Mouse (Mus musculus) layer of hippocampus, adult 6 months (tissue): ENCODE data around the gene Vinac1. TPM values are rescaled to one million over a fixed set of nuclear protein-coding genes. Genes with fewer than 3 reads are reported as not detected.

Experiments
- long read RNA-seq, 2 experiments: library from polyadenylated mRNA; unstranded; transcript quantifications; one replicate each; pipeline ENCODE4 v2.0.0; 2019 to 2020
- polyA plus RNA-seq: library from polyadenylated mRNA; unstranded; fragments of <200 nt; fragmentation: Nextera tagmentation; gene quantifications from 2 replicates; pipeline ENCODE4 v1.2.3, GENCODE M21; 2021

Vinac1 gene
- polyA plus RNA-seq, result 0.03 TPM in 1 of 2 replicates, not detected in the other
- long read RNA-seq, experiment 1, partial matches to known transcripts, result 1 of 1 reads
- long read RNA-seq, experiment 1, other reads (novel, unspliced or antisense), result 0 of 1 reads
- long read RNA-seq, experiment 2, partial matches to known transcripts, result 1 of 1 reads
- long read RNA-seq, experiment 2, other reads (novel, unspliced or antisense), result 0 of 1 reads

GRCm38 (mm10) chr2:129047811-129048210 is at the start of gene Vinac1:
TSS of gene Vinac1 (minus strand) at chr2:129048172.

GRCm38 (mm10) chr2:129065437-129066282 is 17.7 kb upstream of the Vinac1 start, which contains the start of gene Ttl:
TSS of gene Ttl (plus strand) at chr2:129065942.

Other genes starting within 250 kb of the Vinac1 start
- 20.8 and 26.0 TPM in 2 replicates for gene Tmem87b, start 230.1 kb downstream of the Vinac1 start, polyA plus RNA-seq
- gene Fbln7, start 185.2 kb downstream of the Vinac1 start, polyA plus RNA-seq, result 2.3 and 2.7 TPM in 2 replicates
- gene Zc3h8, start 104.1 kb downstream of the Vinac1 start, polyA plus RNA-seq, result 4.7 and 6.5 TPM in 2 replicates
- gene Zc3h6, start 80.8 kb downstream of the Vinac1 start, polyA plus RNA-seq, result 5.8 and 6.3 TPM in 2 replicates
- gene Gm10762, start 80.4 kb downstream of the Vinac1 start, polyA plus RNA-seq, result 2.2 and 2.6 TPM in 2 replicates
- gene Ttl, start 17.8 kb upstream of the Vinac1 start, polyA plus RNA-seq, result 14.7 and 15.4 TPM in 2 replicates
- 2.6 and 3.3 TPM in 2 replicates for gene Polr1b, start 52.8 kb upstream of the Vinac1 start, polyA plus RNA-seq
- gene Chchd5, start 81.5 kb upstream of the Vinac1 start, polyA plus RNA-seq, result 28.4 and 32.0 TPM in 2 replicates
- gene Slc20a1, start 150.6 kb upstream of the Vinac1 start, polyA plus RNA-seq, result 15.8 and 16.3 TPM in 2 replicates
- gene Ckap2l, start 249.0 kb upstream of the Vinac1 start, polyA plus RNA-seq, result 0.20 and 0.25 TPM in 2 replicates